Mouse (Mus musculus) lung, postnatal 0 days (tissue): ENCODE measurements around the gene Slc2a9.

ENCODE experiments used
- CTCF ChIP-seq: IDR thresholded peaks from 2 replicates; pipeline ENCODE4 v1.5.1; 2016; ENCODE audit warnings: antibody characterized with exemption, mild to moderate bottlenecking
- EP300 ChIP-seq: IDR thresholded peaks from 2 replicates; pipeline ENCODE4 v1.6.1; 2016; ENCODE audit warnings: antibody characterized with exemption, mild to moderate bottlenecking, control low read depth

GRCm38 (mm10) chr5:38541728-38542127 lies 38.8 kb upstream of the Slc2a9 start:
- TF ChIP-seq CTCF, result no peak
- no peak for TF ChIP-seq EP300
